Mouse (Mus musculus): Measurements from ENCODE around the gene Gas8. TPM values are rescaled to one million over a fixed set of nuclear protein-coding genes. Genes with fewer than 3 reads are reported as not detected.
A peak's percentile ranks its signal among the peaks of the same experiment; 100 is the strongest.
"Not testable (repeated sequence)": the region's sequence is repeated elsewhere in the genome, so short reads cannot be mapped to it uniquely, and the experiment has no call there.

The Gas8 gene
- polyA plus RNA-seq, 1 experiment from 2014 or later, result 43.3 TPM

DNA sequence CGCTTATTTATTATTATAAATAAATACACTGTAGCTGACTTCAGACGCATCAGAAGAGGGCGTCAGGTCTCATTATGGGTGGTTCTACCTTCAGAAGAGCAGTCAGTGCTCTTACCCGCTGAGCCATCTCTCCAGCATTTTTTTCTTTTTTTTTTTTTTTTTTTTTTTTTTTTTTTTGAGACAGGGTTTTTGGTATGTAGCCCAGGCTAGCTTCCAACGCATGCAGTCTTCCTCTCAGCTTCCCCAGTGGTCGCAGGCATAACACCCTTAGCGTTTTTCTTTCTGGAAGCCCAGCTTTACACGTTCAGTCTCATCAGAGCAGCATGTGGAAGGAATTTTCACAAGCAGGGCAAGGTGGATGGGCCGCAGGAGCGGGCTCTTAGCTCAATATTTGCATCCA is 462 bp upstream of the Gas8 start:
- Histone ChIP-seq H3K4me1 (replicated peaks) (peaks cover 41% of the 10 kb centered on the region), H3K27ac (replicated peaks) (peak overlapping the region; percentile 27; the same call in 1 of the 2 replicates), H3K9me3 (no peaks in the 10 kb centered on the region), H3K9ac (0 out of 2 replicates have a peak overlapping the region, but pooled peaks have one; percentile 23), H3K27me3 (no peaks in the 10 kb centered on the region), H3K36me3 (peaks cover 17% of the 10 kb centered on the region), H3K4me3 (peak overlapping the region; percentile 62), H3K4me2 (peak overlapping the region; percentile 77)
- 36% methylated on average over 10 of the region's 10 CpGs for WGBS
- ATAC-seq (ENCODE audit: low FRiP score, low read depth), result no peak

DNA sequence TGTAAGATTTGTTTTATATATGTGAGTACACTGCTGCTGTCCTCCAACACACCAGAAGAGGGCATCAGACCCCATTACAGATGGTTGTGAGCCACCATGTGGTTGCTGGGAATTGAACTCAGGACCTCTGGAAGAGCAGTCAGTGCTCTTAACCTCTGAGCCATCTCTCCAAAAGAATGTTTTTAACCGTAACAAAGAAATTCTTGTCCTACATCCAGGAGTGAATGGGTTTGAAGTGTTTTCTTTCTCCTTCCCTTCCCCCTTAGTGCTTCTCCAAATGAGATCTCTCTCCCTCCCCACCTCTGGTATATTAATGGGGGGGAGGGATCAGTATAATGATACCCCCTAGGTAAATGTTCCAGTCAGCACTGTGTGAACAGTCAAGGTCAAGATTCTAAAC is 1.4 kb downstream of the Gas8 start:
- H3K9ac ChIP-seq; ATAC-seq (ENCODE audit: low FRiP score, low read depth); H3K4me3 ChIP-seq; H3K27ac ChIP-seq (replicated peaks); H3K9me3 ChIP-seq; H3K27me3 ChIP-seq: not testable (repeated sequence)
- 81% methylated on average over 1 of the region's 1 CpGs for WGBS
- Histone ChIP-seq H3K4me1 (replicated peaks) (peaks cover 28% of the 10 kb centered on the region), H3K4me2 (peak overlapping the region; percentile 77; the same call in 1 of the 2 replicates), H3K36me3 (peaks cover 36% of the 10 kb centered on the region)

DNA sequence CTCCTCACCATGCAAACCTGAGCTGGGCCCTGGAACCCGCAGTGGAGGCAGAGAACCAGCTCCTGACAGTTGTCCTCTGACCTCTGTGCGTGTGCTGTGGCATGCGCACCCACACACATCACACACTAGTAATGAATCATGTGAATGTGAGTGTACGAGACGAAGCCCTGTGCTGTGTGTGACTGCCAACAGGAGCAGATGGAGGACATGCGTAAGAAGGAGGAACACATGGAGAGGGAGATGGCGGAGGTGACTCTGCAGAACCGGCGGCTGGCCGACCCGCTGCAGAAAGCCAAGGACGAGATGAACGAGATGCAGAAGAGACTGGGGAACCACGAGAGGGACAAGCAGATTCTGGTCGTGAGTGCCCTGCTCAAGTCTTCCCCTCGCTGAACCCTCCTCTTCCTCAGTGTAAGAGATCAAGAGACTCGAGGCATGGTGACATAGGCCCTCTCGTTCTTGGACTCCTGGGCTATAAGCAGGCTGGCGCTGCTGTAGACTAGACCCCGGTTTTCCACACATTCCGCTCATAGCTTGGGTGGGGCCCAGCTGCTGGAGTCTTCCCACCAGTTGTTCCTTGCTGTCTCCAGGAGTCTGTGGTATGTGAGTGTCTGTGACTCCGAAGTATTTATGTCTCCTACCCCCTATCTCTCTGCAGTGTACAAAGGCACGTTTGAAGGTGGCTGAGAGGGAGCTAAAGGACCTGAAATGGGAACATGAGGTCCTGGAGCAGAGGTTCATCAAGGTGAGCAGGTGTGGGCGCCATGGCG is 9.3 kb downstream of the Gas8 start:
- Histone ChIP-seq H3K27ac (replicated peaks) (no peak overlapping the region), H3K4me1 (replicated peaks) (no peaks in the 10 kb centered on the region), H3K4me3 (no peak overlapping the region), H3K9ac (no peak overlapping the region), H3K9me3 (no peaks in the 10 kb centered on the region), H3K4me2 (no peak overlapping the region), H3K27me3 (no peaks in the 10 kb centered on the region), H3K36me3 (peaks cover 93% of the 10 kb centered on the region)
- ATAC-seq (ENCODE audit: low FRiP score, low read depth), result no peak
- 91% methylated on average over 25 of the region's 25 CpGs for WGBS

DNA sequence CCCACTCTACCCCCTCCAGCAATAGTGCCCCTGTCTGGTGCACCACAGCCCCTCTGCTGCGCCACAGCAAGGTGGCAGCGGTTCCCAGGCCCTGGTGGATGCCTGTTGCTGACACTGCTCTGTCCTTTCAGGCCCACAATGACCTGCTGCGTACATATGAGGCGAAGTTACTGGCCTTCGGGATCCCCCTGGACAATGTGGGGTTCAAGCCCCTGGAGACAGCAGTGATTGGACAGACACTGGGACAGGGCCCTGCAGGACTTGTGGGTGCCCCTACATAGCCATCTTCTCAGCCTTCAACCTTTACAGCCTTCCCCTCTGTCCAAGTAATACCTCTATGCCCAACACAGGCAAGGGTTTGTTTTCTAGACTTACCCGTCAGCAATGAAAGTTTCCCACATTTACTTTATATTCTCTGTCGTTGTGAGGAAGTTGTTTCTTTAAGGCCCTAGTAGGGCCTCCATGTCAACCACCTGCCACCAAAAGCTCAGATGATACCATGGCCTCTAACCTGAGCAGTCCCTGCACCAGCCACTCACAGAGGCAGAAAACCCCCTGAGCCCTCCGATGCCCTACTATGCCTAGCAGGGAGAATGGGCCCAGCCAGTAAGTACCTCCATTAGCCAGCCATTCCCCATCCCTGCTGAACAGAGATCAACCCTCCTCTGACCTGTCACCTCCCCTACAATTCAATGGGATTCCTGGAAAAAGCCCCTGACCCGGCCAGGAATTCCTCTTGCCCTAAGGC is 17.8 kb downstream of the Gas8 start:
- no peak overlapping the region for H3K27ac ChIP-seq (replicated peaks)
- peaks cover 52% of the 10 kb centered on the region for H3K36me3 ChIP-seq
- 85% methylated on average over 9 of the region's 9 CpGs for WGBS
- no peaks in the 10 kb centered on the region for H3K9me3 ChIP-seq
- 0 out of 2 replicates have a peak, but pooled peaks have one; percentile 19 for ATAC-seq (ENCODE audit: low FRiP score, low read depth)
- peaks cover 8% of the 10 kb centered on the region; the same call in 1 of the 2 replicates for H3K27me3 ChIP-seq
- H3K4me1 ChIP-seq (replicated peaks), result no peaks in the 10 kb centered on the region
- H3K4me3 ChIP-seq, result no peak overlapping the region
- H3K9ac ChIP-seq, result no peak overlapping the region
- no peak overlapping the region for H3K4me2 ChIP-seq

DNA sequence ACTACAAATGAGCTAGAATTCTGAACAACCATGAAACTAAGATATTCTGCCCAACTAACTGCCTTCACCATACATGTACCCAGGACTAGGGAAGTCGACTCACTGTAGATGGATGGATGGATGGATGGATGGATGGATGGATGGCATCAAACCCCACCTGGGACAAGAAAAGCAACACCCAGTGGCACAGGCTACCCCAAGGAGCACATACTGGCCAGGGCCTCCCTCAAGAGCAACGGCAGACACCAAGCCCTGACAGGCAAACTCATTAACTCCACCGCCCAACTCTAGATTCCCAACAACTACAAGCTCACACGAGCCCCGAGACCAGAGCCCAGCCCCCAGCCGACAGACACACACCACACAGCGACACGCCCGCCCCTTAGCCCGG is 18.4 kb downstream of the Gas8 start:
- ATAC-seq (ENCODE audit: low FRiP score, low read depth), result 0 out of 2 replicates have a peak, but pooled peaks have one; percentile 30
- Histone ChIP-seq H3K27me3 (peaks cover 8% of the 10 kb centered on the region; the same call in 1 of the 2 replicates), H3K4me2 (no peak overlapping the region), H3K9me3 (no peaks in the 10 kb centered on the region), H3K4me1 (replicated peaks) (no peaks in the 10 kb centered on the region), H3K9ac (no peak overlapping the region), H3K4me3 (no peak overlapping the region), H3K27ac (replicated peaks) (no peak overlapping the region), H3K36me3 (peaks cover 46% of the 10 kb centered on the region)
- WGBS, result 27% methylated on average over 8 of the region's 10 CpGs

DNA sequence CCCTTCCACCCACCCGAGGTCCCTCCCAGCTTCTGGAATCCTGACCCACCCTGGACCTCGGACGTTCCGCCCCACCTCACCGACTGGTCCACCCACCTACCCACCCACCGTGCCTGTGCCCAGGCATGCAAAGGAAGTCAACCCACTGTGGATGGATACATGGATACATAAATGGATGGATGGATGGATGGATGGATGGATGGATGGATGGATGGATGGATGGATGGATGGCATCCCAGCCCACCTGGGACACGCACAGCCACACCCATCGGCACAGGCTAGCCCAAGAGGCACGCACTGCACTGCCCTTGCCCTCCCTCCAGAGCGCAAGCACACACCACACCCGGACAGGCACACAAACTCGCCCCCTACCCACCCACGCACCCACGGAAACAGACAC is 19.0 kb downstream of the Gas8 start:
- H3K9ac ChIP-seq; H3K27me3 ChIP-seq; H3K27ac ChIP-seq (replicated peaks); ATAC-seq (ENCODE audit: low FRiP score, low read depth); H3K9me3 ChIP-seq; H3K4me3 ChIP-seq; H3K4me1 ChIP-seq (replicated peaks); H3K4me2 ChIP-seq: not testable (repeated sequence)
- peaks cover 40% of the 10 kb centered on the region for H3K36me3 ChIP-seq
- WGBS, result 69% methylated on average over 5 of the region's 14 CpGs

DNA sequence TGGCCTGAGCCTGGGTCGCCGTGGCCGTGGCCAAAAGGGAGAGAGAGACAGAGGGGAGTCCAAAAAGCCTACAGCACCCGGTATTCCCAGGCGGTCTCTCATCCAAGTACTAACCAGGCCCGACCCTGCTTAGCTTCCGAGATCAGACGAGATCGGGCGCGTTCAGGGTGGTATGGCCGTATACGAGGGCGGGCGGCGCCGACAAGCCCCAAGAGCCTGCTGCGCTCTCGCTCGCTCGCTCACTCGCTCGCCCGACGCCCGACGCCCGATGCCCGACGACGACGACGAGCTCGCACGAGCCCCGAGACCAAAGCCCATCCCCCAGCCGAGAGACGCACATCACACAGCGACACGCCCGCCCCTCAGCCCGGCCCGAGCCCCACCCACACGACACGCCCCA is 45.6 kb downstream of the Gas8 start:
- not testable (repeated sequence) for H3K4me3 ChIP-seq; H3K9me3 ChIP-seq; H3K36me3 ChIP-seq; ATAC-seq (ENCODE audit: low FRiP score, low read depth); H3K4me1 ChIP-seq (replicated peaks); H3K9ac ChIP-seq; H3K4me2 ChIP-seq; H3K27me3 ChIP-seq; H3K27ac ChIP-seq (replicated peaks)
- WGBS, result no CpG with 5 or more reads among the region's 45 CpGs

DNA sequence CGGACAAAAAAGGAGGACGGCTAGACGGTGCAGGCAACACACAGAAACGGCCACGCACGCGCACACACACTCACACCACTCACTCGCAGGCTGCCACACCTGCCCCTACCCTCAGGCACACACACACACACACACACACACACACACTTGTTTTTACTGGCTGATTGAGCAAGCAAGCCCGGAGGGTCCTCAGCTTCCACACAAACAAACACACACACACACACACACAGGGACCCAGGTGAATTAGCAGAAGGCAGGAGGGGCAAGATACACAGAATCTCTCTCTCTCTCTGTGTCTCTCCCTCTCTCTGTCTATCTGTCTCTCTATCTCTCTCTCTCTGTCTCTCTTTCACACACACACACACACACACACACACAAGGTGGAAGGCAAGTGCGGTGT is 56.8 kb downstream of the Gas8 start:
- H3K27me3 ChIP-seq; H3K27ac ChIP-seq (replicated peaks); H3K4me3 ChIP-seq; H3K36me3 ChIP-seq; H3K9me3 ChIP-seq; ATAC-seq (ENCODE audit: low FRiP score, low read depth); H3K4me2 ChIP-seq; H3K4me1 ChIP-seq (replicated peaks); H3K9ac ChIP-seq: not testable (repeated sequence)
- no CpG with 5 or more reads among the region's 10 CpGs for WGBS

Other genes starting within 250 kb of the Gas8 start
- 6.9 and 10.6 TPM in 2 replicates for gene Fanca, start 200.3 kb upstream of the Gas8 start, polyA plus RNA-seq (2015; fragmentation: Nextera tagmentation; extraction: Ambion mirVana)
- gene Spire2, start 186.1 kb upstream of the Gas8 start, polyA plus RNA-seq (2015; fragmentation: Nextera tagmentation; extraction: Ambion mirVana), result 38.3 and 39.5 TPM in 2 replicates
- 332 and 377 TPM in 2 replicates for gene Tcf25, start 145.1 kb upstream of the Gas8 start, polyA plus RNA-seq (2015; fragmentation: Nextera tagmentation; extraction: Ambion mirVana)
- 0.06 and 0.16 TPM in 2 replicates for gene Mc1r, start 111.7 kb upstream of the Gas8 start, polyA plus RNA-seq (2015; fragmentation: Nextera tagmentation; extraction: Ambion mirVana)
- gene Tubb3, start 107.4 kb upstream of the Gas8 start, polyA plus RNA-seq (2015; fragmentation: Nextera tagmentation; extraction: Ambion mirVana), result 1,757 and 1,788 TPM in 2 replicates
- gene Def8, start 95.3 kb upstream of the Gas8 start, polyA plus RNA-seq (2015; fragmentation: Nextera tagmentation; extraction: Ambion mirVana), result 48.6 and 51.6 TPM in 2 replicates
- 49.9 and 52.9 TPM in 2 replicates for gene Afg3l1, start 40.9 kb upstream of the Gas8 start, polyA plus RNA-seq (2015; fragmentation: Nextera tagmentation; extraction: Ambion mirVana)
- 80.1 and 90.3 TPM in 2 replicates for gene Dbndd1, start 3.4 kb upstream of the Gas8 start, polyA plus RNA-seq (2015; fragmentation: Nextera tagmentation; extraction: Ambion mirVana)
- 10.5 and 11.9 TPM in 2 replicates for gene Rhou, start 135.1 kb downstream of the Gas8 start, polyA plus RNA-seq (2015; fragmentation: Nextera tagmentation; extraction: Ambion mirVana)